Mouse (Mus musculus) midbrain, embryonic 16.5 days (tissue): ENCODE measurements at regions not wholly inside any gene's neighbourhood (a gene's known extent, or its start where the extent isn't known, plus 50 kb on each side); places are given as distances from the start of the nearest gene placed in this dataset.

ENCODE experiments used
- ATAC-seq: fragments of 200-750 bp; cut with Nextera tagmentation; 2 replicates; pipeline ENCODE4 v1.8.0; 2017; ENCODE audit warnings: moderate TSS enrichment
- H3K27ac ChIP-seq: fragments of 300-500 bp; sonication (generic); 2 replicates; pipeline ENCODE4 v1.5.1; 2014; ENCODE audit warnings: mild to moderate bottlenecking, low read length, mixed read lengths
- H3K27me3 ChIP-seq: fragments of 300-500 bp; sonication (generic); 2 replicates; pipeline ENCODE4 v1.6.1; 2014; ENCODE audit warnings: low read depth, low read length, mixed read lengths; ENCODE audit not compliant: control insufficient read depth, insufficient read depth
- H3K36me3 ChIP-seq: fragments of 300-500 bp; sonication (generic); 2 replicates; pipeline ENCODE4 v1.6.1; 2014; ENCODE audit warnings: mild to moderate bottlenecking, low read length, moderate library complexity, mixed read lengths; ENCODE audit not compliant: control insufficient read depth, insufficient read depth
- H3K4me1 ChIP-seq: fragments of 300-500 bp; sonication (generic); 2 replicates; pipeline ENCODE4 v1.6.1; 2014; ENCODE audit warnings: mild to moderate bottlenecking, low read length, mixed read lengths; ENCODE audit not compliant: control insufficient read depth, insufficient read depth
- H3K4me2 ChIP-seq: fragments of 300-500 bp; sonication (generic); 2 replicates; pipeline ENCODE4 v1.6.1; 2014; ENCODE audit warnings: mild to moderate bottlenecking, low read length, mixed read lengths
- H3K4me3 ChIP-seq: fragments of 300-500 bp; sonication (generic); 2 replicates; pipeline ENCODE4 v1.5.1; 2014; ENCODE audit warnings: low read depth, mild to moderate bottlenecking, low read length, moderate library complexity, mixed read lengths
- H3K9ac ChIP-seq: fragments of 300-500 bp; sonication (generic); 2 replicates; pipeline ENCODE4 v1.6.1; 2014; ENCODE audit warnings: low read depth, low read length, mixed read lengths
- H3K9me3 ChIP-seq: fragments of 300-500 bp; sonication (generic); replicated peaks from 2 replicates; pipeline ENCODE4 v1.6.1; 2014; ENCODE audit warnings: mild to moderate bottlenecking, low read length, mixed read lengths; ENCODE audit not compliant: control insufficient read depth, poor library complexity, severe bottlenecking
- WGBS: fragments of 180-500 bp; shearing (Covaris S2); extraction: QIAGEN DNeasy Blood & Tissue Kit; methylation state at CpG from one replicate; pipeline ENCODE4 v1.1.7; 2014; 5-methylcytosine and 5-hydroxymethylcytosine counted together

- no peak overlapping the region for H3K4me2 ChIP-seq
- H3K27ac ChIP-seq, result no peak overlapping the region
- no peak for ATAC-seq
- no peaks in the 10 kb centered on the region for H3K27me3 ChIP-seq
- no peaks in the 10 kb centered on the region for H3K36me3 ChIP-seq
- H3K9me3 ChIP-seq, result no peaks in the 10 kb centered on the region
- WGBS, result 73% methylated on average over 1 of the region's 1 CpGs
- H3K9ac ChIP-seq, result no peak overlapping the region
- H3K4me3 ChIP-seq, result no peak overlapping the region
- H3K4me1 ChIP-seq, result no peaks in the 10 kb centered on the region
Measured at GRCm38 (mm10) chr5:12080191-12080590, 162.3 kb downstream of the 4933402N22Rik start.

- H3K4me1 ChIP-seq, result no peaks in the 10 kb centered on the region
- ATAC-seq, result no peak
- no peaks in the 10 kb centered on the region for H3K9me3 ChIP-seq
- no peak overlapping the region for H3K27ac ChIP-seq
- H3K27me3 ChIP-seq, result no peaks in the 10 kb centered on the region
- H3K4me2 ChIP-seq, result no peak overlapping the region
- WGBS, result 90% methylated on average over 1 of the region's 1 CpGs
- H3K9ac ChIP-seq, result no peak overlapping the region
- no peak overlapping the region for H3K4me3 ChIP-seq
- no peaks in the 10 kb centered on the region for H3K36me3 ChIP-seq
Measured at GRCm38 (mm10) chr5:12093680-12094079, 175.8 kb downstream of the 4933402N22Rik start.

GRCm38 (mm10) chr5:12116587-12117354 lies 198.9 kb downstream of the 4933402N22Rik start:
- Histone ChIP-seq H3K4me3 (no peak overlapping the region), H3K9ac (no peak overlapping the region), H3K27ac (no peak overlapping the region), H3K36me3 (no peaks in the 10 kb centered on the region), H3K27me3 (no peaks in the 10 kb centered on the region), H3K9me3 (no peaks in the 10 kb centered on the region), H3K4me2 (no peak overlapping the region), H3K4me1 (no peaks in the 10 kb centered on the region)
- no peak for ATAC-seq
- 70% methylated on average over 5 of the region's 5 CpGs for WGBS

GRCm38 (mm10) chr5:12124935-12125334 lies 207.1 kb downstream of the 4933402N22Rik start:
- Histone ChIP-seq H3K27me3 (no peaks in the 10 kb centered on the region), H3K4me3 (no peak overlapping the region), H3K9ac (no peak overlapping the region), H3K9me3 (no peaks in the 10 kb centered on the region), H3K4me2 (no peak overlapping the region), H3K36me3 (no peaks in the 10 kb centered on the region), H3K4me1 (no peaks in the 10 kb centered on the region), H3K27ac (no peak overlapping the region)
- ATAC-seq, result no peak
- WGBS, result 95% methylated on average over 5 of the region's 5 CpGs

- Histone ChIP-seq H3K4me2 (no peak overlapping the region), H3K4me1 (no peaks in the 10 kb centered on the region), H3K9ac (no peak overlapping the region), H3K27me3 (no peaks in the 10 kb centered on the region), H3K36me3 (no peaks in the 10 kb centered on the region), H3K9me3 (no peaks in the 10 kb centered on the region), H3K4me3 (no peak overlapping the region), H3K27ac (no peak overlapping the region)
- WGBS, result 86% methylated on average over 4 of the region's 4 CpGs
- ATAC-seq, result no peak
Measured at GRCm38 (mm10) chr5:12127484-12128265, 209.8 kb downstream of the 4933402N22Rik start.

GRCm38 (mm10) chr5:12138961-12139360 lies 221.1 kb downstream of the 4933402N22Rik start:
- H3K27ac ChIP-seq, result no peak overlapping the region
- ATAC-seq, result no peak
- no peak overlapping the region for H3K9ac ChIP-seq
- H3K4me2 ChIP-seq, result no peak overlapping the region
- H3K27me3 ChIP-seq, result no peaks in the 10 kb centered on the region
- no peaks in the 10 kb centered on the region for H3K9me3 ChIP-seq
- H3K4me3 ChIP-seq, result no peak overlapping the region
- no peaks in the 10 kb centered on the region for H3K4me1 ChIP-seq
- no peaks in the 10 kb centered on the region for H3K36me3 ChIP-seq

- H3K4me2 ChIP-seq, result no peak overlapping the region
- no peak overlapping the region for H3K27ac ChIP-seq
- H3K4me3 ChIP-seq, result no peak overlapping the region
- H3K9ac ChIP-seq, result no peak overlapping the region
- no peaks in the 10 kb centered on the region for H3K27me3 ChIP-seq
- H3K4me1 ChIP-seq, result no peaks in the 10 kb centered on the region
- H3K9me3 ChIP-seq, result no peaks in the 10 kb centered on the region
- no peaks in the 10 kb centered on the region for H3K36me3 ChIP-seq
- WGBS, result 65% methylated on average over 4 of the region's 4 CpGs
- no peak for ATAC-seq
Measured at GRCm38 (mm10) chr5:12153295-12153694, 229.9 kb upstream of the Sema3d start.

GRCm38 (mm10) chr5:12154551-12155091 lies 228.6 kb upstream of the Sema3d start:
- WGBS, result 55% methylated on average over 3 of the region's 3 CpGs

GRCm38 (mm10) chr5:12191681-12192080 lies 191.5 kb upstream of the Sema3d start:
- Histone ChIP-seq H3K9ac (no peak overlapping the region), H3K4me1 (no peaks in the 10 kb centered on the region), H3K9me3 (no peaks in the 10 kb centered on the region), H3K36me3 (no peaks in the 10 kb centered on the region), H3K4me3 (no peak overlapping the region), H3K4me2 (no peak overlapping the region), H3K27me3 (no peaks in the 10 kb centered on the region), H3K27ac (no peak overlapping the region)
- no peak for ATAC-seq
- WGBS, result 84% methylated on average over 1 of the region's 1 CpGs

More at GRCm38 (mm10) chr5:12154551-12155091, 228.6 kb upstream of the Sema3d start:
- Histone ChIP-seq H3K27ac (no peak overlapping the region), H3K9ac (no peak overlapping the region), H3K9me3 (no peaks in the 10 kb centered on the region), H3K36me3 (no peaks in the 10 kb centered on the region), H3K4me2 (no peak overlapping the region), H3K4me3 (no peak overlapping the region), H3K4me1 (no peaks in the 10 kb centered on the region), H3K27me3 (no peaks in the 10 kb centered on the region)
- no peak for ATAC-seq
